Mouse (Mus musculus) megakaryocyte, embryonic 14.5 days (primary cell): ENCODE results near the gene Tpm3-rs7. TPM values are rescaled to one million over a fixed set of nuclear protein-coding genes. Genes with fewer than 3 reads are reported as not detected.
"Not testable (repeated sequence)": the region's sequence is repeated elsewhere in the genome, so short reads cannot be mapped to it uniquely, and the experiment has no call there.

ENCODE experiments used
- H3K27me3 ChIP-seq: replicated peaks from 2 replicates; pipeline ENCODE3; 2012; ENCODE audit warnings: inconsistent platforms
- H3K36me3 ChIP-seq: replicated peaks from 2 replicates; pipeline ENCODE3; 2012; ENCODE audit warnings: low read length, inconsistent platforms, mixed read lengths
- H3K4me1 ChIP-seq: 2 replicates; pipeline ENCODE4 v1.6.1; 2012; ENCODE audit warnings: inconsistent platforms
- H3K4me3 ChIP-seq: replicated peaks from 2 replicates; pipeline ENCODE3; 2012; ENCODE audit warnings: moderate library complexity, mild to moderate bottlenecking, inconsistent platforms
- H3K9me3 ChIP-seq: 2 replicates; pipeline ENCODE4 v1.6.1; 2012; ENCODE audit warnings: inconsistent platforms
- FLI1 ChIP-seq: IDR thresholded peaks from 2 replicates; pipeline ENCODE4 v1.6.1; 2012; ENCODE audit warnings: low read length, inconsistent platforms, mixed read lengths
- GATA1 ChIP-seq: IDR thresholded peaks from 3 replicates; pipeline ENCODE4 v1.6.1; 2012; ENCODE audit warnings: mixed read lengths, low read length, inconsistent platforms, borderline replicate concordance
- polyA plus RNA-seq: library from polyadenylated mRNA; stranded (reverse); fragments of >175 nt; gene quantifications from 2 replicates; pipeline ENCODE4 v1.2.3, GENCODE M21; 2012; ENCODE audit warnings: low replicate concordance; ENCODE audit not compliant: insufficient read depth

The Tpm3-rs7 gene
- 20.4 and 26.2 TPM in 2 replicates for polyA plus RNA-seq

DNA sequence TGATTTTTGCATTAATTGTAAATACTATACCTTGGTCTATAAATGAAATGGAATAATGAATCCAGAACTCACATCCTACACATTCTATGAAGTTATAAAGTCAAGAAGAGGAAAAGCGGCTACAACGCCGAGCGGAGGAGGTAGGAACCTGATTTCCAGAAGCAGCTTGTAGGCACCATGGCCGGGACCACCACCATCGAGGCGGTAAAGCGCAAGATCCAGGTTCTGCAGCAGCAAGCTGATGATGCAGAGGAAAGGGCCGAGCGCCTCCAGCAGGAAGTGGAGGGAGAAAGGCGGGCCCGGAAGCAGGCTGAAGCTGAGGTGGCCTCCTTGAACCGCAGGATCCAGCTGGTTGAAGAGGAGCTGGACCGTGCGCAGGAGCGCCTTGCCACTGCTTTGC is at the start of gene Tpm3-rs7:
Gene Tpm3-rs7, plus strand, starts transcription at position 110 of the 400 bp plus-strand sequence.
- H3K9me3 ChIP-seq, H3K4me1 ChIP-seq, H3K36me3 ChIP-seq: not testable (repeated sequence)

DNA sequence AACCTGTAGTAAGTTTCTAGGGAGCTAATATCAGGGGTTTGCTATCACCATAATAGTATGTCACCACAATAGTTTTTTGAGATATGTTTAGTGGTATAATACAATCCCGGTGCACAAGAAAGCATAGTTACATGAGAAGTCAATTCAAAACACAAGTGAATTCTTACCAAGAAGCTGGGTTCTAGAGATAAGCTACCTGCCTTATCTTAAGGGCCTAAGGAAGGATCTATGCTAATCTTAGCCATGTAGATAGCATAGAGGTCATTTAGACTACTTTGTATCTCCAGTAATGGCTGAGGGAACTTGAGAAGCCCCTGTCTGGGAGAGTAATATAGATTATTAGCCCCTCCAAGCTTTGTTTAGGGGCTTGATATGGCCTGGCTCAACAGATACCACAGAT is 2.6 kb downstream of the Tpm3-rs7 start:
- Histone ChIP-seq H3K4me1 (no peaks in the 10 kb centered on the region), H3K4me3 (no peak overlapping the region), H3K9me3 (peaks cover 5% of the 10 kb centered on the region; the same call in 1 of the 2 replicates), H3K36me3 (peaks cover 2% of the 10 kb centered on the region), H3K27me3 (no peaks in the 10 kb centered on the region)
- TF ChIP-seq GATA1 (no peak), FLI1 (no peak)

More for the DNA sequence above, at the start of gene Tpm3-rs7:
- not testable (repeated sequence) for H3K4me3 ChIP-seq, H3K27me3 ChIP-seq

DNA sequence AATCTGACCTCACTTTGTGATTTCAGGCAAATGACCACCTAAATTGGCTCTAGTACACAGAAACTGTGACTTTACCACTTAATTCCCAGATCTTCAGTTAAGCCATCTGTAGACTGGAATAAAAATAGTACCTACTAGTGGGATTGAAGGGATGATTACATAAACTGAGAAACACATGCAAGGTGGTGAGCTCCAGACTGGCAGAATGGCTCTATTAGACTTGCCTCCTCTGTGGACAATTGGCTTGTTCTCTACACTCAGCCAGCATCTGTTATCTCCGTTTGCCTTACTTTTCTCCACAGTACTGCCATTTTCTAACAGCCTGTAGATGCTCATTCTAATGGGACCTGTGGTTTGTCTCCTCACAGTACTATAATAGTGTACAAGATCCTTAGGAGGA is 49.0 kb downstream of the Tpm3-rs7 start:
- H3K4me3 ChIP-seq = no peak overlapping the region
- TF ChIP-seq FLI1 (no peak), GATA1 (no peak)
- H3K27me3 ChIP-seq = no peaks in the 10 kb centered on the region

More for the DNA sequence above, 49.0 kb downstream of the Tpm3-rs7 start:
- Histone ChIP-seq H3K36me3 (no peaks in the 10 kb centered on the region), H3K4me1 (no peaks in the 10 kb centered on the region), H3K9me3 (peaks cover 6% of the 10 kb centered on the region)
